Mouse (Mus musculus) cortical plate, adult 2 months (tissue): ENCODE results near the gene Ptprm.

Source experiments
- CTCF ChIP-seq: fragments of 200-500 bp; IDR thresholded peaks from 2 replicates; pipeline ENCODE4 v1.5.1; 2011; ENCODE audit warnings: mild to moderate bottlenecking, control low read depth, low read length; ENCODE audit not compliant: insufficient read depth; ENCODE audit errors: extremely low read depth
- POLR2A ChIP-seq: fragments of 200-500 bp; IDR thresholded peaks from 2 replicates; pipeline ENCODE4 v1.6.1; 2011; ENCODE audit warnings: mild to moderate bottlenecking, low read length, control low read depth; ENCODE audit not compliant: insufficient read depth; ENCODE audit errors: extremely low read depth

DNA sequence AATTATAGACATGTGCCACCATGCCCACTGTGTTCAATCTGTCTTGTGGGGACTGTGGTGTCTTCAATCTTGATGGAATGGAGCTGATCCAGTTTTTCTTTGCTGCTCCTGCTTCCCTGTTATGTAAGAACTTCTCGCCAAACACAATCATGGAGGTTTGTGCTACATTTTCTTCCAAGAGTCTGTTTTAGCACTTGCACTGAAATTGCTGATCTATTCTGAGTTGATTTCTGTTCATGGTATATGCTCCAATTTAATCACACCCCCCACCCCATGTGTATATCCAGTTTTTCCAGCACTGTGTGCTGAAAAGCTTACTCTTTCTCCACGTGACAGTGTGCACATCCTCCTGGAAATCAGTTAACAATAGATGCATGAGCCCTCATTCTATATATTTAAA, 41.9 kb upstream of the Ptprm start:
- TF ChIP-seq CTCF (no peak), POLR2A (no peak)
